Mouse (Mus musculus): Measurements from ENCODE around the gene Ahcy. TPM values are rescaled to one million over a fixed set of nuclear protein-coding genes. Genes with fewer than 3 reads are reported as not detected.

Gene Ahcy
- total and polyA plus RNA-seq, 2 experiments from 2014 or later, result 42.2 to 62.7 TPM

DNA sequence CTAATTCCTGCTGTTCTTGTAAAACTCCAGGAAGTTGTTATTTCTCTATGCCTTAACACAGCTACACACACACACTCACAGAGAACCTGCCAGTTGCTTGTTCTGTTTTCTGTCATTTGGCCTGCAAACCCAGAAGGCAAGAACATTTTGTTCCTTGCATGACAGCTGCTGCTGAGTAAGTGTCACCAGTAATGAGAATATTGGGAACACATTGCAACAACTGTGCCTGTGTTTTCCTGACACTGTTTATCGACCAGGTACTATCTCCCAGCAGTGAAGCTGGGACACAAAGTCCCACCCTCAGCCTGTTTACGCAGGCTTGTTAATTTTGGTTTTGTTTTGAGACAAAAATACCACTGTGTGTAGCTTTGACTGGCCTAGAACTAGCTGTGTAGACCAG lies 21.6 kb downstream of the Ahcy start:
- 85% methylated on average over 2 of the region's 2 CpGs for WGBS
- Histone ChIP-seq H3K9ac (no peak overlapping the region), H3K27me3 (ENCODE audit: insufficient read depth, low read length) (no peaks in the 10 kb centered on the region), H3K9me3 (ENCODE audit: low read length) (no peaks in the 10 kb centered on the region), H3K36me3 (ENCODE audit: insufficient read depth) (no peaks in the 10 kb centered on the region), H3K27ac (ENCODE audit: low read depth, low read length) (no peak overlapping the region), H3K4me1 (ENCODE audit: insufficient read depth) (peaks cover 8% of the 10 kb centered on the region), H3K4me2 (ENCODE audit: low read depth) (no peak overlapping the region), H3K4me3 (ENCODE audit: low read depth, low read length) (no peak overlapping the region)
- TF ChIP-seq CTCF (IDR thresholded peaks at IDR 0.05; ENCODE audit: low read depth), result no peak
- DNase-seq, result peak; percentile 15
- no peak for ATAC-seq

DNA sequence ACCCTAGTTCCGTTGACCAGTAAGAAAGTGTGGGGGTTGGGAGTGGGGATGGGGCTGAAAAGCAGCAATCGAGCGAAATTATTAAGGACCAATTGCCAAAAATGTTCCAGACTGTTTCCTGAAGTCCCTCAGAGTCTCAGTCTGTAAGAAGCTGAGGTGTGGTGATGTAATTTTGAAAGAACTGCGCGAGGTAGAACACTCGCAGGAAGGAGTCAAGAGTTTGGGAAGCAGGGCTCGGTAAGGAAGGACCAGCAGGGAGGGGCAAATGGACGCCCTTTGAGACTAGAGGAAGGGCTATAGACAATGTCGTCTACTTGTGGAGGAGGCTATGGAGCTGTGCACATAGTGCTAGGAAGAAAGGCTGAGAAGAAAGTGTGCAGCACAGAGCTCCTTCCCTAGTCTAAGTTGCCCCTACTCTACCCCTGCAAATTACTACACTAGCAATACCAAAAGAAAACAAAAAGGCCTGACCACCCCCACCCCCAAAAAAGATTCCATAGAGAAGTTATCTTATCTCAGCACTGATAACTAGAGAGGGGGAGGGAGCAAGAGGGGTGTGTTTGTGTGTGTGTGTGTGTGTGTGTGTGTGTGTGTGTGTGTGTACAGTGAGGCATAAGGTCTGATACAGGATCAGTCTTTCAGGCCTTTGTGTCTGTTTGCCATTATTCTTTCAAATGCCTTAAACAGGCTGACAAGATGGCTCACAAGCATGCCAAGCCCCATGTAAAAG lies 22.5 kb downstream of the Ahcy start:
- peak overlapping the region; percentile 59 for H3K4me2 ChIP-seq (ENCODE audit: low read depth)
- H3K36me3 ChIP-seq (ENCODE audit: insufficient read depth), result no peaks in the 10 kb centered on the region
- H3K9ac ChIP-seq, result peak overlapping the region; percentile 68
- peaks cover 8% of the 10 kb centered on the region for H3K4me1 ChIP-seq (ENCODE audit: insufficient read depth)
- 16% methylated on average over 9 of the region's 9 CpGs for WGBS
- no peak for ATAC-seq
- no peaks in the 10 kb centered on the region for H3K9me3 ChIP-seq (ENCODE audit: low read length)
- DNase-seq, result peak; percentile 21
- peak overlapping the region; percentile 87 for H3K27ac ChIP-seq (ENCODE audit: low read depth, low read length)
- peak overlapping the region; percentile 43 for H3K4me3 ChIP-seq (ENCODE audit: low read depth, low read length)
- H3K27me3 ChIP-seq (ENCODE audit: insufficient read depth, low read length), result no peaks in the 10 kb centered on the region
- TF ChIP-seq CTCF (IDR thresholded peaks at IDR 0.05; ENCODE audit: low read depth), result no peak

DNA sequence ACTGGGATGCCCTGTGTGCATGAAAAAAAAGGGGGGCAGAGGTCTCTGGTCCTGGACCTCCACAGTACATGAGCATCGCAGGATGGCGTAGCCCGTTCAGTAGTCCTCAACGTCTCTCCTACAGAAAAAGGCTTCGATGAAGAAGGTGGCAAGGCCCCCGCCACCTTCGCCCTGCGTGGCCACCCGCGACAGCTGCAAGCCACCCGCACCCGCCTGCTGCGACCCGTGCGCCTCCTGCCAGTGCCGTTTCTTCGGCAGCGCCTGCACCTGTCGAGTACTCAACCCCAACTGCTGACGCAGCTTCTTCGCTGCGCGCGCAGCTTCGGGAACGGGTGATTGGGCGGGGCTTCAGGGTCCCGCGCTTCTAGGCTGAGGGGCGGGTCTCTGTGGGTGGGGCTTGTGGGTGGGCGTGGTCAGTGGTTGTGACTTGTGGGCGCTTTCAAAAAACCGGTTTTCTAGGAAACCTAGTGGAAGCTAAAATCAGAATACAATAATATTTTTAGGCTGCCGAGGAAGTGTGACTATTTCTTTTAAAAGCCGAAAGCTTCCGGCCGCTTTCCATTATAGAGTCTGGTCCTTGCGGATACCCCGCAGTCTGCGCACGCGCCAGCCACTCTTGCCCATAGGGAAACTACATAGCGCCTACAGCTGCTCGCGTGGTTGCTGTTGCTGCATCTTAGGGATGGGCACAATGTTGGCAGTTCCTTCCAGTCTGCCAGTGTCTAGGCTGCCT lies 23.6 kb downstream of the Ahcy start:
- Histone ChIP-seq H3K27me3 (ENCODE audit: insufficient read depth, low read length) (no peaks in the 10 kb centered on the region), H3K4me3 (ENCODE audit: low read depth, low read length) (peak overlapping the region; percentile 43), H3K4me2 (ENCODE audit: low read depth) (peak overlapping the region; percentile 59), H3K4me1 (ENCODE audit: insufficient read depth) (peaks cover 8% of the 10 kb centered on the region), H3K27ac (ENCODE audit: low read depth, low read length) (peak overlapping the region; percentile 87), H3K9me3 (ENCODE audit: low read length) (no peaks in the 10 kb centered on the region), H3K36me3 (ENCODE audit: insufficient read depth) (no peaks in the 10 kb centered on the region), H3K9ac (peak overlapping the region; percentile 68)
- DNase-seq (peak; percentile 99), ATAC-seq (peak; percentile 97)
- WGBS, result 1% methylated on average over 45 of the region's 45 CpGs
- peak; percentile 16; the same call in 1 of the 2 replicates for TF ChIP-seq CTCF (IDR thresholded peaks at IDR 0.05; ENCODE audit: low read depth)

DNA sequence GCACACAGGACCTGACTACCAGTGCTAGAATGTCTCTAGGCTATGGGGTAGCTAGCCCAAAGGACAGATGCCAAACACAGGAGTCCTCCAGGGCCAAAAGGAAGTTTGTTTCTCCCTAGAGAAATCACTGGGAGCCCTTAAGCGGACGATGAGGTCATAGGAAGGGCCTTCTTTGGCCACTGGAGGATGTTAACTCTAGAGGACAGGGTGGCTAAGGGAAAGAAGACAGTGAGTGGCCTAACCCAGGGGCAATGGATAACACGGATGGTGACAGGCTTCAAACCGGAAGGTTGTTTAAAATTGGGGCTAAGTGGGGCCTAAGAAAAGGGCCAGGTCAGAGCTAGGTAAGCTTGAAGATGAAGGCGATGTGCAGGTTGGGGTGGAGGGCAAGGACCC lies 24.2 kb downstream of the Ahcy start:
- DNase-seq, result no peak
- WGBS, result 17% methylated on average over 5 of the region's 5 CpGs

DNA sequence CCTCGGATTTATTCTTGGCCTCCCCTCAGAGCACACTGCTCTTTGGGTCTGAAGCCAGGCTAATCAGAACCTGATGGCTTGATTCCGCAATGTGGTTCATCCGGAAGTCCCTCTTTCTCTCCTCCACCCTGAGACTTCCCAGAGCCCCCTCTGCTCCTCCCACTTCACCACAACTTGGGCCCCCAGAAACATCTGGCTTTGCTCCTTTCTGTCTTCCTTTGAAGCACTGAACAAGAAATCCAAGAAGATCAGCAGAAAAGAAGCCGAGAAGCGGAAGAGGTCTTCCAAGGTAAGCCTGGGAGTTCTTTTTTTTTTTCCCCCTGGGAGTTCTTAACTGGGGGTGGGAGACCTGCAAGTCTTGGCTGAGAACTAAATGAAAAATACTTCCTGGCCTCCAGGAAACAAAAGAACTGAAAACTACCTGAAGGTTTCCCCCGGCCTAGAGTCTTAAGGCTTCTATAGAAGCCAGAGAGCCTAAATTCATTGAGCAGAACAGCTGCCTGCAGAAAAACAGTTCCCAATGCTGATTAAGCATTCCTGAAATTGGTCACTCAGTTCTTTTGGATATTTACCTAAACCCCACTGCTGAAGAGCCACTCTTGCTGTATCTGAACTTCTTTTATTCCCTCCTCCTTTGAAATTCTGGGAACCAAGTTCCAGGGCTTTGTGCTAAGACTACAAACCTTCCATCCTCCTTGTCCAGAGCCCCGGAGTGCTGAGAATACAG lies 26.7 kb downstream of the Ahcy start:
- Histone ChIP-seq H3K9me3 (ENCODE audit: low read length) (no peaks in the 10 kb centered on the region), H3K27ac (ENCODE audit: low read depth, low read length) (no peak overlapping the region), H3K4me1 (ENCODE audit: insufficient read depth) (peaks cover 8% of the 10 kb centered on the region), H3K4me3 (ENCODE audit: low read depth, low read length) (no peak overlapping the region), H3K27me3 (ENCODE audit: insufficient read depth, low read length) (no peaks in the 10 kb centered on the region; the same call in 1 of the 2 replicates), H3K4me2 (ENCODE audit: low read depth) (no peak overlapping the region), H3K9ac (no peak overlapping the region), H3K36me3 (ENCODE audit: insufficient read depth) (no peaks in the 10 kb centered on the region)
- no peak for TF ChIP-seq CTCF (IDR thresholded peaks at IDR 0.05; ENCODE audit: low read depth)
- 64% methylated on average over 7 of the region's 7 CpGs for WGBS
- ATAC-seq, result no peak
- no peak for DNase-seq

More for the DNA sequence above, 24.2 kb downstream of the Ahcy start:
- TF ChIP-seq CTCF (IDR thresholded peaks at IDR 0.05; ENCODE audit: low read depth), result no peak
- Histone ChIP-seq H3K4me1 (ENCODE audit: insufficient read depth) (peaks cover 8% of the 10 kb centered on the region), H3K4me3 (ENCODE audit: low read depth, low read length) (peak overlapping the region; percentile 43), H3K9me3 (ENCODE audit: low read length) (no peaks in the 10 kb centered on the region), H3K27me3 (ENCODE audit: insufficient read depth, low read length) (no peaks in the 10 kb centered on the region), H3K36me3 (ENCODE audit: insufficient read depth) (no peaks in the 10 kb centered on the region), H3K4me2 (ENCODE audit: low read depth) (peak overlapping the region; percentile 59), H3K9ac (peak overlapping the region; percentile 68), H3K27ac (ENCODE audit: low read depth, low read length) (peak overlapping the region; percentile 87)
- 0 out of 2 replicates have a peak, but pooled peaks have one; percentile 8 for ATAC-seq

DNA sequence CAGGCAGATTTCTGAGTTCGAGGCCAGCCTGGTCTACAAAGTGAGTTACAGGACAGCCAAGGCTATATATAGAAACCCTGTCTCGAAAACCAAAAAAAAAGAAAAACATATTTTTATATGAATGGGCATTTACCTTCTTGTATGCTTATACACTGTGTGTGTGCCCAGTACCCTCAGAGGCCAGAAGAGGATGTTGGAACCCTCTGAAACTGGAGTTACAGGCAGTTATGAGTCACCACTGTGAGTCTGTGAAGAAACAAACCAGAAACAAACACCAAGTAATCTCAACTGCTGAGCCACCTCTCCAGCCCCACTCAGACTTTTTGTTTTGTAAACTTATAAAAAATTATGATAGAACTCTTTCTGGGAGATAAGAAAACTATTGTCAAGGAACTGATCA lies 27.5 kb downstream of the Ahcy start:
- DNase-seq (no peak), ATAC-seq (no peak)
- WGBS, result 81% methylated on average over 2 of the region's 2 CpGs
- Histone ChIP-seq H3K4me2 (ENCODE audit: low read depth) (no peak overlapping the region), H3K4me3 (ENCODE audit: low read depth, low read length) (no peak overlapping the region), H3K27me3 (ENCODE audit: insufficient read depth, low read length) (no peaks in the 10 kb centered on the region; the same call in 1 of the 2 replicates), H3K27ac (ENCODE audit: low read depth, low read length) (no peak overlapping the region), H3K36me3 (ENCODE audit: insufficient read depth) (no peaks in the 10 kb centered on the region), H3K9ac (no peak overlapping the region), H3K9me3 (ENCODE audit: low read length) (no peaks in the 10 kb centered on the region), H3K4me1 (ENCODE audit: insufficient read depth) (peaks cover 8% of the 10 kb centered on the region)
- no peak for TF ChIP-seq CTCF (IDR thresholded peaks at IDR 0.05; ENCODE audit: low read depth)
